In genomic region chr13:53775687-53776086, GRCm38 (mm10) we compare ENCODE assay signal across 8 mouse cellular contexts.
DNase-seq lines count a peak whose midpoint lies in the region; ATAC-seq lines count a peak whose summit lies in the region.

No protein-coding gene starts in this region.

- H3K9me3 ChIP-seq in embryonic facial prominence, embryonic 11.5 days (replicated peaks; ENCODE audit: control insufficient read depth, low read length) = no peaks in the 10 kb centered on the region

- no peak overlapping the region for H3K27ac ChIP-seq in embryonic facial prominence, embryonic 11.5 days (replicated peaks; ENCODE audit: low read depth, low read length)

- peak; percentile 9 to 68 for DNase-seq in adrenal gland, adult (ENCODE audit: inconsistent age in 2 of 2, low spot score in 1 of 2)
- DNase-seq in adrenal gland, postnatal 4 days (ENCODE audit: low spot score in 2 of 2) = no peak
- DNase-seq in layer of hippocampus, postnatal 10 days (ENCODE audit: low spot score in 2 of 2) = peak; percentile 30 to 41
- DNase-seq in layer of hippocampus, adult 18-20 months (ENCODE audit: low spot score in 2 of 2) = no peak
- DNase-seq in WW6 (ENCODE audit: low read depth, low spot score) = peak; percentile 61
- DNase-seq in embryonic facial prominence, embryonic 11.5 days (ENCODE audit: low spot score) = peak; percentile 86
- DNase-seq in lung, adult 18-20 months = peak; percentile 8 to 19

- ATAC-seq in embryonic facial prominence, embryonic 11.5 days (replicated peaks; ENCODE audit: insufficient number of reproducible peaks, low FRiP score, low TSS enrichment, low read depth) = no peak
- ATAC-seq in inflammation-experienced regulatory T-cells, adult 6 months = no peak

- H3K4me3 ChIP-seq in embryonic facial prominence, embryonic 11.5 days (ENCODE audit: low read depth, low read length) = no peak overlapping the region

- 41% methylated on average over 5 of the region's 5 CpGs for WGBS in embryonic facial prominence, embryonic 11.5 days

- H3K36me3 ChIP-seq in embryonic facial prominence, embryonic 11.5 days (replicated peaks; ENCODE audit: control insufficient read depth, insufficient read depth, low read depth, low read length) = no peaks in the 10 kb centered on the region

- no peaks in the 10 kb centered on the region for H3K4me1 ChIP-seq in embryonic facial prominence, embryonic 11.5 days (ENCODE audit: control insufficient read depth, insufficient read depth, low read length)

- no peak overlapping the region for H3K4me2 ChIP-seq in embryonic facial prominence, embryonic 11.5 days (ENCODE audit: low read depth, low read length)

- H3K9ac ChIP-seq in embryonic facial prominence, embryonic 11.5 days (replicated peaks; ENCODE audit: low read length) = no peak overlapping the region

- H3K27me3 ChIP-seq in embryonic facial prominence, embryonic 11.5 days (ENCODE audit: control insufficient read depth, insufficient read depth, low read length) = no peaks in the 10 kb centered on the region

Comparison
In these comparisons a context has a peak if more than half of its experiments do, and no peak if none do; other contexts are left out.
1. DNase-seq: peak in adrenal gland, adult (2 of 2), layer of hippocampus, postnatal 10 days (2 of 2), WW6 (single experiment), embryonic facial prominence, embryonic 11.5 days (single experiment) and lung, adult 18-20 months (2 of 2); none in adrenal gland, postnatal 4 days (0 of 2) and layer of hippocampus, adult 18-20 months (0 of 2).